Mouse (Mus musculus): ENCODE measurements around the gene Fbxl8.

DNA sequence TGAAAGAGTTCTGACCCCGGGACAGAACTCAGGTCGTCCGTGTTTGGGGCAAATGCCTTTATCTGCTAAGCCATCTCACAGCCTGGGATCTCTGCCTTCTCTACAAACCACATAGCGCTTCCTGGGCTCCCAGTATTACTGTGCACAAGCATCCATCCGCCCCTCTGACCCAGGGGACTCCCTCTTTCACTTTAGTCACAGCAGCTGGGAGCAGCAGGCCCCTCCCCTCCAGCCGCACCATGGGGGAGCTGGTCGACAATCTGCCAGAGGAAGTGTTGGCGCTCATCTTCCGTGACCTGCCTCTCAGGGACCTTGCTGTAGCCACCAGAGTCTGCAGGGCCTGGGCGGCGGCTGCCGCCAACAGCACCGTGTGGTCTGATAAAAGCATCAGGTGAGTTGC, 2.3 kb downstream of the Fbxl8 start:
- TF ChIP-seq CTCF (IDR thresholded peaks at IDR 0.05; ENCODE audit: control insufficient read depth, insufficient read depth, low read length) (no peak), POLR2A (IDR thresholded peaks at IDR 0.05; ENCODE audit: borderline replicate concordance, control insufficient read depth, low read depth, low read length) (no peak)
